Mouse (Mus musculus): ENCODE data around the gene Cd34. TPM values are rescaled to one million over a fixed set of nuclear protein-coding genes. Genes with fewer than 3 reads are reported as not detected.

Gene Cd34
- polyA plus RNA-seq, 2 experiments, result 7.7 to 10.6 TPM

- H3K27me3 ChIP-seq (ENCODE audit: control insufficient read depth, insufficient read depth, low read length), result no peaks in the 10 kb centered on the region
- 0 out of 4 replicates have a peak, but pooled peaks cover 0 to 2% of the 10 kb centered on the region in 2 experiments for H3K4me1 ChIP-seq (replicated peaks; ENCODE audit: control insufficient read depth in 2 of 2, insufficient read depth in 2 of 2, low read length in 1 of 2)
- ATAC-seq (ENCODE audit: insufficient read depth) (no peak), DNase-seq (ENCODE audit: low read depth in 3 of 3, low spot score in 3 of 3) (no peak)
- no peaks in the 10 kb centered on the region for H3K36me3 ChIP-seq (replicated peaks; ENCODE audit: control insufficient read depth, insufficient read depth, low read depth)
- 54% methylated on average over 2 of the region's 2 CpGs for WGBS (ENCODE audit: insufficient replicate concordance)
- no peak overlapping the region for H3K4me2 ChIP-seq (ENCODE audit: low read depth)
- no peak overlapping the region for H3K9ac ChIP-seq (replicated peaks)
- no peak for TF ChIP-seq EP300 (IDR thresholded peaks at IDR 0.05; ENCODE audit: low read depth)
- no peak for TF ChIP-seq CTCF (IDR thresholded peaks at IDR 0.05; ENCODE audit: low read depth)
- no peak overlapping the region for H3K27ac ChIP-seq
- no peaks in the 10 kb centered on the region for H3K9me3 ChIP-seq (ENCODE audit: control insufficient read depth, low read length)
- no peak overlapping the region for H3K4me3 ChIP-seq (ENCODE audit: insufficient read depth in 1 of 2, low read depth in 2 of 2, low read length in 2 of 2)
Measured at GRCm38 (mm10) chr1:194955749-194956148, 17.1 kb downstream of the Cd34 start.

- WGBS (ENCODE audit: insufficient replicate concordance), result 44% methylated on average over 2 of the region's 2 CpGs
- DNase-seq (ENCODE audit: low read depth in 3 of 3, low spot score in 3 of 3), result no peak
- ATAC-seq (ENCODE audit: insufficient read depth), result no peak
Measured at GRCm38 (mm10) chr1:194957021-194957420, 18.4 kb downstream of the Cd34 start.

GRCm38 (mm10) chr1:194962181-194962580 lies 23.6 kb downstream of the Cd34 start:
- ATAC-seq (ENCODE audit: insufficient read depth) (no peak), DNase-seq (ENCODE audit: low read depth in 3 of 3, low spot score in 3 of 3) (no peak)
- H3K27ac ChIP-seq, result no peak overlapping the region
- no peaks in the 10 kb centered on the region for H3K27me3 ChIP-seq (ENCODE audit: control insufficient read depth, insufficient read depth, low read length)
- H3K9ac ChIP-seq (replicated peaks), result no peak overlapping the region
- no peak for TF ChIP-seq EP300 (IDR thresholded peaks at IDR 0.05; ENCODE audit: low read depth)
- TF ChIP-seq CTCF (IDR thresholded peaks at IDR 0.05; ENCODE audit: low read depth), result peak; percentile 74
- no peaks in the 10 kb centered on the region for H3K9me3 ChIP-seq (ENCODE audit: control insufficient read depth, low read length)
- no peak overlapping the region for H3K4me3 ChIP-seq (ENCODE audit: insufficient read depth in 1 of 2, low read depth in 2 of 2, low read length in 2 of 2)
- 0 out of 4 replicates have a peak, but pooled peaks cover 0 to under 1% of the 10 kb centered on the region in 2 experiments for H3K4me1 ChIP-seq (replicated peaks; ENCODE audit: control insufficient read depth in 2 of 2, insufficient read depth in 2 of 2, low read length in 1 of 2)
- 36% methylated on average over 5 of the region's 5 CpGs for WGBS (ENCODE audit: insufficient replicate concordance)
- H3K4me2 ChIP-seq (ENCODE audit: low read depth), result no peak overlapping the region
- no peaks in the 10 kb centered on the region for H3K36me3 ChIP-seq (replicated peaks; ENCODE audit: control insufficient read depth, insufficient read depth, low read depth)

More at GRCm38 (mm10) chr1:194957021-194957420, 18.4 kb downstream of the Cd34 start:
- H3K27ac ChIP-seq, result no peak overlapping the region
- no peak for TF ChIP-seq CTCF (IDR thresholded peaks at IDR 0.05; ENCODE audit: low read depth)
- TF ChIP-seq EP300 (IDR thresholded peaks at IDR 0.05; ENCODE audit: low read depth), result no peak
- no peaks in the 10 kb centered on the region for H3K9me3 ChIP-seq (ENCODE audit: control insufficient read depth, low read length)
- H3K9ac ChIP-seq (replicated peaks), result no peak overlapping the region
- no peaks in the 10 kb centered on the region for H3K36me3 ChIP-seq (replicated peaks; ENCODE audit: control insufficient read depth, insufficient read depth, low read depth)
- no peaks in the 10 kb centered on the region for H3K27me3 ChIP-seq (ENCODE audit: control insufficient read depth, insufficient read depth, low read length)
- H3K4me3 ChIP-seq (ENCODE audit: insufficient read depth in 1 of 2, low read depth in 2 of 2, low read length in 2 of 2), result no peak overlapping the region
- 0 out of 4 replicates have a peak, but pooled peaks cover 0 to 2% of the 10 kb centered on the region in 2 experiments for H3K4me1 ChIP-seq (replicated peaks; ENCODE audit: control insufficient read depth in 2 of 2, insufficient read depth in 2 of 2, low read length in 1 of 2)
- H3K4me2 ChIP-seq (ENCODE audit: low read depth), result no peak overlapping the region

GRCm38 (mm10) chr1:194962712-194963111 lies 24.1 kb downstream of the Cd34 start:
- ATAC-seq (ENCODE audit: insufficient read depth), result no peak
- no peaks in the 10 kb centered on the region for H3K4me1 ChIP-seq (replicated peaks; ENCODE audit: control insufficient read depth in 2 of 2, insufficient read depth in 2 of 2, low read length in 1 of 2)
- no peaks in the 10 kb centered on the region for H3K36me3 ChIP-seq (replicated peaks; ENCODE audit: control insufficient read depth, insufficient read depth, low read depth)
- H3K9ac ChIP-seq (replicated peaks), result no peak overlapping the region
- no peak overlapping the region for H3K27ac ChIP-seq
- no peak overlapping the region for H3K4me3 ChIP-seq (ENCODE audit: insufficient read depth in 1 of 2, low read depth in 2 of 2, low read length in 2 of 2)
- H3K4me2 ChIP-seq (ENCODE audit: low read depth), result no peak overlapping the region
- no peaks in the 10 kb centered on the region for H3K27me3 ChIP-seq (ENCODE audit: control insufficient read depth, insufficient read depth, low read length)
- TF ChIP-seq CTCF (IDR thresholded peaks at IDR 0.05; ENCODE audit: low read depth) (no peak), EP300 (IDR thresholded peaks at IDR 0.05; ENCODE audit: low read depth) (no peak)
- H3K9me3 ChIP-seq (ENCODE audit: control insufficient read depth, low read length), result no peaks in the 10 kb centered on the region
- DNase-seq (ENCODE audit: low read depth in 3 of 3, low spot score in 3 of 3), result no peak

- Histone ChIP-seq H3K4me1 (replicated peaks; ENCODE audit: control insufficient read depth in 2 of 2, insufficient read depth in 2 of 2, low read length in 1 of 2) (peaks cover under 1 to 1% of the 10 kb centered on the region in 2 experiments; a peak in 3 of 4 replicates), H3K27ac (no peak overlapping the region), H3K9me3 (ENCODE audit: control insufficient read depth, low read length) (no peaks in the 10 kb centered on the region), H3K27me3 (ENCODE audit: control insufficient read depth, insufficient read depth, low read length) (no peaks in the 10 kb centered on the region), H3K4me2 (ENCODE audit: low read depth) (no peak overlapping the region), H3K36me3 (replicated peaks; ENCODE audit: control insufficient read depth, insufficient read depth, low read depth) (no peaks in the 10 kb centered on the region), H3K9ac (replicated peaks) (no peak overlapping the region), H3K4me3 (ENCODE audit: insufficient read depth in 1 of 2, low read depth in 2 of 2, low read length in 2 of 2) (no peak overlapping the region)
- WGBS (ENCODE audit: insufficient replicate concordance), result 68% methylated on average over 4 of the region's 4 CpGs
- ATAC-seq (ENCODE audit: insufficient read depth) (no peak), DNase-seq (ENCODE audit: low read depth in 3 of 3, low spot score in 3 of 3) (no peak)
- TF ChIP-seq CTCF (IDR thresholded peaks at IDR 0.05; ENCODE audit: low read depth), result no peak
- no peak for TF ChIP-seq EP300 (IDR thresholded peaks at IDR 0.05; ENCODE audit: low read depth)
Measured at GRCm38 (mm10) chr1:194971980-194972379, 33.4 kb downstream of the Cd34 start.
